Mouse (Mus musculus) megakaryocyte, embryonic 14.5 days (primary cell): ENCODE results near the gene Mrm3. TPM values are rescaled to one million over a fixed set of nuclear protein-coding genes. Genes with fewer than 3 reads are reported as not detected.
"Not testable (repeated sequence)": the region's sequence is repeated elsewhere in the genome, so short reads cannot be mapped to it uniquely, and the experiment has no call there.

ENCODE experiments used
- H3K27me3 ChIP-seq: replicated peaks from 2 replicates; pipeline ENCODE3; 2012; ENCODE audit warnings: inconsistent platforms
- H3K36me3 ChIP-seq: replicated peaks from 2 replicates; pipeline ENCODE3; 2012; ENCODE audit warnings: low read length, inconsistent platforms, mixed read lengths
- H3K4me1 ChIP-seq: 2 replicates; pipeline ENCODE4 v1.6.1; 2012; ENCODE audit warnings: inconsistent platforms
- H3K4me3 ChIP-seq: replicated peaks from 2 replicates; pipeline ENCODE3; 2012; ENCODE audit warnings: moderate library complexity, mild to moderate bottlenecking, inconsistent platforms
- H3K9me3 ChIP-seq: 2 replicates; pipeline ENCODE4 v1.6.1; 2012; ENCODE audit warnings: inconsistent platforms
- FLI1 ChIP-seq: IDR thresholded peaks from 2 replicates; pipeline ENCODE4 v1.6.1; 2012; ENCODE audit warnings: low read length, inconsistent platforms, mixed read lengths
- GATA1 ChIP-seq: IDR thresholded peaks from 3 replicates; pipeline ENCODE4 v1.6.1; 2012; ENCODE audit warnings: mixed read lengths, low read length, inconsistent platforms, borderline replicate concordance
- polyA plus RNA-seq: library from polyadenylated mRNA; stranded (reverse); fragments of >175 nt; gene quantifications from 2 replicates; pipeline ENCODE4 v1.2.3, GENCODE M21; 2012; ENCODE audit warnings: low replicate concordance; ENCODE audit not compliant: insufficient read depth

Gene Mrm3
- polyA plus RNA-seq, result 5.5 TPM in 1 of 2 replicates, not detected in the other

GRCm38 (mm10) chr11:76242901-76243810 is at the start of gene Mrm3, which contains the start of gene Glod4:
Gene Mrm3 (plus strand): TSS chr11:76243715.
Gene Glod4 (minus strand): TSS chr11:76243725.
- no peak for TF ChIP-seq FLI1
- TF ChIP-seq GATA1, result no peak
- peak within 1 kb of the TSS; percentile 99 for H3K4me3 ChIP-seq
- H3K9me3 ChIP-seq, result no peaks in the 10 kb centered on the region
- H3K27me3 ChIP-seq, result no peaks in the 10 kb centered on the region
- peaks cover 26% of the 10 kb centered on the region for H3K4me1 ChIP-seq
- H3K36me3 ChIP-seq, result peaks cover 38% of the 10 kb centered on the region

- Histone ChIP-seq H3K4me3 (no peak overlapping the region), H3K36me3 (no peaks in the 10 kb centered on the region), H3K4me1 (peaks cover 18% of the 10 kb centered on the region), H3K27me3 (peaks cover 13% of the 10 kb centered on the region), H3K9me3 (no peaks in the 10 kb centered on the region)
- TF ChIP-seq GATA1, result no peak
- TF ChIP-seq FLI1, result no peak
Measured at GRCm38 (mm10) chr11:76196275-76196976, 47.1 kb upstream of the Mrm3 start.

GRCm38 (mm10) chr11:76196977-76197469 is 46.5 kb upstream of the Mrm3 start:
- peaks cover 24% of the 10 kb centered on the region for H3K4me1 ChIP-seq
- no peaks in the 10 kb centered on the region for H3K9me3 ChIP-seq
- TF ChIP-seq GATA1 (no peak), FLI1 (no peak)
- no peaks in the 10 kb centered on the region for H3K36me3 ChIP-seq
- no peak overlapping the region for H3K4me3 ChIP-seq
- peaks cover 17% of the 10 kb centered on the region for H3K27me3 ChIP-seq

- peaks cover 15% of the 10 kb centered on the region for H3K36me3 ChIP-seq
- TF ChIP-seq FLI1 (no peak), GATA1 (no peak)
- no peaks in the 10 kb centered on the region for H3K9me3 ChIP-seq
- H3K27me3 ChIP-seq, result peaks cover 35% of the 10 kb centered on the region
- peaks cover 39% of the 10 kb centered on the region for H3K4me1 ChIP-seq
- peak overlapping the region; percentile 94 for H3K4me3 ChIP-seq
Measured at GRCm38 (mm10) chr11:76201761-76202674, 41.5 kb upstream of the Mrm3 start.

- H3K4me1 ChIP-seq, result peaks cover 26% of the 10 kb centered on the region
- no peak for TF ChIP-seq GATA1
- no peak for TF ChIP-seq FLI1
- H3K27me3 ChIP-seq, result peaks cover 19% of the 10 kb centered on the region
- peaks cover 52% of the 10 kb centered on the region for H3K36me3 ChIP-seq
- H3K9me3 ChIP-seq, result no peaks in the 10 kb centered on the region
- no peak overlapping the region for H3K4me3 ChIP-seq
Measured at GRCm38 (mm10) chr11:76206793-76207192, 36.7 kb upstream of the Mrm3 start.

- Histone ChIP-seq H3K9me3 (no peaks in the 10 kb centered on the region), H3K4me3 (no peak overlapping the region), H3K27me3 (no peaks in the 10 kb centered on the region), H3K36me3 (peaks cover 71% of the 10 kb centered on the region), H3K4me1 (peaks cover 41% of the 10 kb centered on the region)
- TF ChIP-seq GATA1, result no peak
- TF ChIP-seq FLI1, result no peak
Measured at GRCm38 (mm10) chr11:76210228-76210985, 33.1 kb upstream of the Mrm3 start.

GRCm38 (mm10) chr11:76211595-76211994 is 31.9 kb upstream of the Mrm3 start:
- H3K27me3 ChIP-seq, H3K9me3 ChIP-seq, H3K4me3 ChIP-seq: not testable (repeated sequence)
- peaks cover 63% of the 10 kb centered on the region for H3K36me3 ChIP-seq
- H3K4me1 ChIP-seq, result peaks cover 50% of the 10 kb centered on the region

GRCm38 (mm10) chr11:76213841-76214240 is 29.7 kb upstream of the Mrm3 start:
- no peak for TF ChIP-seq FLI1
- TF ChIP-seq GATA1, result no peak
- Histone ChIP-seq H3K4me1 (peaks cover 56% of the 10 kb centered on the region), H3K9me3 (no peaks in the 10 kb centered on the region), H3K4me3 (no peak overlapping the region), H3K27me3 (no peaks in the 10 kb centered on the region), H3K36me3 (peaks cover 48% of the 10 kb centered on the region)
